Mouse (Mus musculus): ENCODE measurements around the gene Prss40. TPM values are rescaled to one million over a fixed set of nuclear protein-coding genes. Genes with fewer than 3 reads are reported as not detected.
"Not testable (repeated sequence)": the region's sequence is repeated elsewhere in the genome, so short reads cannot be mapped to it uniquely, and the experiment has no call there.

The Prss40 gene
- polyA plus RNA-seq, 1 experiment = not detected

GRCm38 (mm10) chr1:34522205-34522849, 38.4 kb downstream of the Prss40 start:
- Histone ChIP-seq H3K4me3 (replicated peaks; ENCODE audit: control insufficient read depth, low read depth, low read length) (no peak overlapping the region), H3K27ac (ENCODE audit: control insufficient read depth, insufficient read depth, low read depth, low read length, poor library complexity) (no peak overlapping the region), H3K4me1 (ENCODE audit: control insufficient read depth, insufficient read depth, low read length) (no peaks in the 10 kb centered on the region; the same call in 1 of the 2 replicates)
- WGBS = 35% methylated on average over 6 of the region's 6 CpGs
- no peak for TF ChIP-seq CTCF (IDR thresholded peaks at IDR 0.05; ENCODE audit: control insufficient read depth, insufficient read depth, low read length)
- no peak for TF ChIP-seq POLR2A (IDR thresholded peaks at IDR 0.05; ENCODE audit: borderline replicate concordance, control insufficient read depth, low read depth, low read length)

- no peak overlapping the region for H3K4me3 ChIP-seq (replicated peaks; ENCODE audit: control insufficient read depth, low read depth, low read length)
- no peak for TF ChIP-seq POLR2A (IDR thresholded peaks at IDR 0.05; ENCODE audit: borderline replicate concordance, control insufficient read depth, low read depth, low read length)
These were observed 42.5 kb downstream of the Prss40 start for GRCm38 (mm10) chr1:34518259-34518658.

DNA sequence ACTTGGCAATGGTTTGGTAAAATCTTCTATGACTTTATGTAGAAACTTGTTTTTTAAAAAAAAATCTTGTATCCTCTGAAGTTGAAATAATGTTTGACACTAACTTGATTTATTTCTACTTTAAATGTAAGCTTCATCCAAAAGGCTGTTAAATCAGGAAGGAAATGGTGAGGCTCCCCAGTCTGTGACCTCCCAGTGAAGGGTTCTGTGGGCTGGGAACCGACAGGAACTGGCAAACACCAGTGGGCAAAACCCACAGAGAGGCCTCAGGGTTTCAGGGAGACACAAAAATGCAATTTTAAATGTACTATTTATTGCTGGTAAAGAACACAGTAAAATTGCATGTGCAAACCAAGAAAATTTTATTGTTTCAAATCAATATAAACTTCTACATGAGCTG, 42.9 kb downstream of the Prss40 start:
- H3K4me1 ChIP-seq (ENCODE audit: control insufficient read depth, insufficient read depth, low read length); H3K27ac ChIP-seq (ENCODE audit: control insufficient read depth, insufficient read depth, low read depth, low read length, poor library complexity); H3K4me3 ChIP-seq (replicated peaks; ENCODE audit: control insufficient read depth, low read depth, low read length): not testable (repeated sequence)
- WGBS = 0% methylated on average over 1 of the region's 1 CpGs

More at GRCm38 (mm10) chr1:34518259-34518658, 42.5 kb downstream of the Prss40 start:
- Histone ChIP-seq H3K27ac (ENCODE audit: control insufficient read depth, insufficient read depth, low read depth, low read length, poor library complexity) (no peak overlapping the region), H3K4me1 (ENCODE audit: control insufficient read depth, insufficient read depth, low read length) (no peaks in the 10 kb centered on the region; the same call in 1 of the 2 replicates)
- 10% methylated on average over 1 of the region's 1 CpGs for WGBS

DNA sequence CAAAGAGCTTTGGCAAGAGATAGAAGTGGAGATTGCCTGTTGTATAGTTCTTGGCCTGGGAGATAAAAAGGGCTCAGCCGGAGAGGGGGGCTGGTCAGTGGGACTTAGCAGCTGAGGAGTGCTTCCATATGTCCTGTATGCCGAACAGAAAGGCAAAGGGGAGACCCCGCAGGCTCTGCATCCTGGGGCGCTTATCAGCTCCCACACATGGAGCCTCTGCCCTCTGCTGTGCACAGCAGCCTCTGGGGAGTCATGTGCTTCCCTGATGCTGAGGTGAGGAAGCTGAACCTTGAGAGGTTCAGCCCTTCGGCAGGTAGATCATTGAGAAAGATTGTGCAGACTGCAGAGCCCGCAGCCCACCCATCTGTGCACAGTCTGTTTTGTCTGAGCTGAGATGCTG, 43.4 kb downstream of the Prss40 start:
- H3K4me1 ChIP-seq (ENCODE audit: control insufficient read depth, insufficient read depth, low read length); H3K27ac ChIP-seq (ENCODE audit: control insufficient read depth, insufficient read depth, low read depth, low read length, poor library complexity); H3K4me3 ChIP-seq (replicated peaks; ENCODE audit: control insufficient read depth, low read depth, low read length): not testable (repeated sequence)
- WGBS = 6% methylated on average over 6 of the region's 6 CpGs

DNA sequence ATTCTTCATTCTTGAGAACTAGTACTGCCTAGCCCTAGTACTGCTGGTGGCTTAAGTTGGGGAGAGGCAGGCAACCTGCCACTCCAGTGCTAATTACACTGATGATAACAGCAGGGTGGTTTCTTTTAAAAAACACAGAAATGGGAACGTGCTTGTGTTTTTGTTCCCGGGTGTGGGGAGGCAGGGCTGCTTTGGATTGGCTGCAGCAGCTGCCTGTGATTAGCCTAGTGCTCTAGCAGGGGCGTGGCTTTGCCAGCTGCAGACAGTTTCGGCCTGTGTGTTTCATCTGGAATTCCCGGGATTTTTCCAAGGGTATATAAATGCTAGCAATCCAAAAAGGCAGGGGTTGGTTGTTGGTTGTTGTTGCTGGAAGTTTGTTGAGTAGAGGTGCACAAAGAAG, 44.1 kb downstream of the Prss40 start:
- H3K4me3 ChIP-seq (replicated peaks; ENCODE audit: control insufficient read depth, low read depth, low read length) = no peak overlapping the region
- no peak overlapping the region for H3K27ac ChIP-seq (ENCODE audit: control insufficient read depth, insufficient read depth, low read depth, low read length, poor library complexity)
- WGBS = 23% methylated on average over 5 of the region's 5 CpGs
- H3K4me1 ChIP-seq (ENCODE audit: control insufficient read depth, insufficient read depth, low read length) = no peaks in the 10 kb centered on the region; the same call in 1 of the 2 replicates
- TF ChIP-seq POLR2A (IDR thresholded peaks at IDR 0.05; ENCODE audit: borderline replicate concordance, control insufficient read depth, low read depth, low read length) (no peak), CTCF (IDR thresholded peaks at IDR 0.05; ENCODE audit: control insufficient read depth, insufficient read depth, low read length) (no peak)

DNA sequence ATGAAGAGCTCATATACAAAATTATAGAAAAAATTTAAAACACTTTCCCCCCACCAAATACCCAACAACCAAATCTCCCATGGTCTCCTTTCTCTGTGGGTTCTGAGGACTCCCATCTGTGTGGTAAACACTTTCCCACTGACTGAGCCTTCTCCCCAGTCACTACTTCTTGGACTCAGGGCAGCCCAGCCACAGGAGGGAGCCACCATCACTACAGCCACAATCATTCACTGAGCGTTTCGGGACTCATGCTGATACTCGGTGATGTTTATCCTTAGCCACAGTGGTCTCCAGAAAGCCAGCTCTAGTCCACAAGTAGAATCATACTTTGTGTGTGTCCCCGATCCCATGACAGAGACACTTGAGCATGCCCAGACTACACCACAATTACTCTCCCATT, 47.7 kb downstream of the Prss40 start:
- no peaks in the 10 kb centered on the region; the same call in 1 of the 2 replicates for H3K4me1 ChIP-seq (ENCODE audit: control insufficient read depth, insufficient read depth, low read length)
- no peak for TF ChIP-seq POLR2A (IDR thresholded peaks at IDR 0.05; ENCODE audit: borderline replicate concordance, control insufficient read depth, low read depth, low read length)
- TF ChIP-seq CTCF (IDR thresholded peaks at IDR 0.05; ENCODE audit: control insufficient read depth, insufficient read depth, low read length) = no peak
- H3K4me3 ChIP-seq (replicated peaks; ENCODE audit: control insufficient read depth, low read depth, low read length) = no peak overlapping the region
- H3K27ac ChIP-seq (ENCODE audit: control insufficient read depth, insufficient read depth, low read depth, low read length, poor library complexity) = no peak overlapping the region
- 70% methylated on average over 4 of the region's 4 CpGs for WGBS

GRCm38 (mm10) chr1:34511027-34511426, 49.7 kb downstream of the Prss40 start:
- Histone ChIP-seq H3K4me1 (ENCODE audit: control insufficient read depth, insufficient read depth, low read length) (no peaks in the 10 kb centered on the region; the same call in 1 of the 2 replicates), H3K4me3 (replicated peaks; ENCODE audit: control insufficient read depth, low read depth, low read length) (no peak overlapping the region), H3K27ac (ENCODE audit: control insufficient read depth, insufficient read depth, low read depth, low read length, poor library complexity) (no peak overlapping the region)
- TF ChIP-seq CTCF (IDR thresholded peaks at IDR 0.05; ENCODE audit: control insufficient read depth, insufficient read depth, low read length) (peak; percentile 77), POLR2A (IDR thresholded peaks at IDR 0.05; ENCODE audit: borderline replicate concordance, control insufficient read depth, low read depth, low read length) (no peak)
- 3% methylated on average over 3 of the region's 3 CpGs for WGBS

GRCm38 (mm10) chr1:34510575-34510981, 50.2 kb downstream of the Prss40 start:
- Histone ChIP-seq H3K27ac (ENCODE audit: control insufficient read depth, insufficient read depth, low read depth, low read length, poor library complexity) (no peak overlapping the region), H3K4me3 (replicated peaks; ENCODE audit: control insufficient read depth, low read depth, low read length) (no peak overlapping the region), H3K4me1 (ENCODE audit: control insufficient read depth, insufficient read depth, low read length) (peaks cover 1% of the 10 kb centered on the region; the same call in 1 of the 2 replicates)
- WGBS = 1% methylated on average over 7 of the region's 7 CpGs
- TF ChIP-seq POLR2A (IDR thresholded peaks at IDR 0.05; ENCODE audit: borderline replicate concordance, control insufficient read depth, low read depth, low read length) = no peak
- TF ChIP-seq CTCF (IDR thresholded peaks at IDR 0.05; ENCODE audit: control insufficient read depth, insufficient read depth, low read length) = no peak

- TF ChIP-seq CTCF (IDR thresholded peaks at IDR 0.05; ENCODE audit: control insufficient read depth, insufficient read depth, low read length) (no peak), POLR2A (IDR thresholded peaks at IDR 0.05; ENCODE audit: borderline replicate concordance, control insufficient read depth, low read depth, low read length) (no peak)
- WGBS = 87% methylated on average over 3 of the region's 3 CpGs
- no peak overlapping the region for H3K27ac ChIP-seq (ENCODE audit: control insufficient read depth, insufficient read depth, low read depth, low read length, poor library complexity)
These were observed 52.8 kb downstream of the Prss40 start for GRCm38 (mm10) chr1:34507986-34508385.

More at GRCm38 (mm10) chr1:34507986-34508385, 52.8 kb downstream of the Prss40 start:
- Histone ChIP-seq H3K4me1 (ENCODE audit: control insufficient read depth, insufficient read depth, low read length) (peaks cover 2% of the 10 kb centered on the region; the same call in 1 of the 2 replicates), H3K4me3 (replicated peaks; ENCODE audit: control insufficient read depth, low read depth, low read length) (no peak overlapping the region)
